Mouse (Mus musculus): ENCODE results near the gene Eef1b2.
"Not testable (repeated sequence)": the region's sequence is repeated elsewhere in the genome, so short reads cannot be mapped to it uniquely, and the experiment has no call there.

The Eef1b2 gene

DNA sequence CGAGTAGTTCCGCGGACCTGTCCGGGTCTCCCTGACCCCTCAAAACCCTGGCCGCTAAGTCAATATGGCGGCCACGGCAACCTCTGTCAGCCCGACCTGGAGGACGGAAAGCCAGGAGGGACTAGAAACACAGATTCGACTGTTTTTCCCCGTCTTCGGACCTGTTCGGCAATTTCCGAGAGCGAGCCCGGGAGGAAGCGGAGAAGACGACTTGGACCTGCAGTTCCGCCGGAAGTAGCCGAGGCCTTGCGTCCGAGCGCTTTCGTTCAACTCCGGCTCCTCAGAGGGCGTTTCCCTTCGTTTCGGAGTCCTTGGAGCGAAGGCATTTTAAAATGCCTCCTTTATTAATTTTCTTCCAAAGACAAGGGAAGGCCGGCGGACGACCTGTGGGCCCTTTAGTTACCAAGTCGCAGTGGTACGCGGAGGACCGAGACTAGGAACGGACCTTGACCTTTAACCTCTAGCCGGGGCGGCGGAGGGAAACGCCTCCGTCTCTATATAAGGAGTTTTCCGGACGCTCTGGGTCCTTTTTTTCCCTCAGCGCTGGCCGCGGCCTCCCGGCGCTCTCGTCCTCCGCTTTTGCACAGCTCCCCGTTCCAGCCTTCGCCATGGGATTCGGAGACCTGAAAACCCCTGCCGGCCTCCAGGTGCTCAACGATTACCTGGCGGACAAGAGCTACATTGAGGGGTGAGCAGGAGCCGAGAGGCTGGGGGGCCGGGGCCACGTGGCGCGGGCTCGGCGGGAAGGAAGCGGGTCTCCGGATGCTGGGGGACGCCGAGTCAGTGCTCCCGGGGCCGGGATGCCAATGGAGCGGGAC lies at the start of gene Eef1b2, which contains the start of gene Ndufs1:
Gene Eef1b2, plus strand, starts transcription at position 222 of the 818 bp plus-strand sequence.
Gene Ndufs1, minus strand, starts transcription at position 230 of the 818 bp plus-strand sequence.
- DNase-seq (ENCODE audit: inconsistent ontology term): peak; percentile 97

DNA sequence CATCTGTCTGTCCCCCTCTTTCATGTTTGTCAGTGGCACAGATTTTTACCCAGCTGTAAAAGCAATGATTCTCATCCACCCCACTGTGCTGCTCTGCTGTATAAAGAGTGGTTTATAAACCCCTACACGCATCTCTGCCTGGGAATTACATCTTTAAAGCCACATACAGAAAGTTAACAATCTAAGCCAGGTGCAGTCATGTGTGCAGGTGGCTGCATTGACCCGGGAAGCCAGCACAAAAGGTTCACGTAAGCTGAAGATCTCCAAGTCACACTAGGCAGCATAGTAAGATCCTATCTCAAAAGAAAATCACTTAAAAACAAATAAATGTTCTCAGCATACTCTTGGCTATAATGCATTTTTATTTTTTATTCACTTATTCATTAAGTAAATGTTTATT lies 47.4 kb upstream of the Eef1b2 start:
- peak; percentile 16 for DNase-seq (ENCODE audit: inconsistent ontology term)

DNA sequence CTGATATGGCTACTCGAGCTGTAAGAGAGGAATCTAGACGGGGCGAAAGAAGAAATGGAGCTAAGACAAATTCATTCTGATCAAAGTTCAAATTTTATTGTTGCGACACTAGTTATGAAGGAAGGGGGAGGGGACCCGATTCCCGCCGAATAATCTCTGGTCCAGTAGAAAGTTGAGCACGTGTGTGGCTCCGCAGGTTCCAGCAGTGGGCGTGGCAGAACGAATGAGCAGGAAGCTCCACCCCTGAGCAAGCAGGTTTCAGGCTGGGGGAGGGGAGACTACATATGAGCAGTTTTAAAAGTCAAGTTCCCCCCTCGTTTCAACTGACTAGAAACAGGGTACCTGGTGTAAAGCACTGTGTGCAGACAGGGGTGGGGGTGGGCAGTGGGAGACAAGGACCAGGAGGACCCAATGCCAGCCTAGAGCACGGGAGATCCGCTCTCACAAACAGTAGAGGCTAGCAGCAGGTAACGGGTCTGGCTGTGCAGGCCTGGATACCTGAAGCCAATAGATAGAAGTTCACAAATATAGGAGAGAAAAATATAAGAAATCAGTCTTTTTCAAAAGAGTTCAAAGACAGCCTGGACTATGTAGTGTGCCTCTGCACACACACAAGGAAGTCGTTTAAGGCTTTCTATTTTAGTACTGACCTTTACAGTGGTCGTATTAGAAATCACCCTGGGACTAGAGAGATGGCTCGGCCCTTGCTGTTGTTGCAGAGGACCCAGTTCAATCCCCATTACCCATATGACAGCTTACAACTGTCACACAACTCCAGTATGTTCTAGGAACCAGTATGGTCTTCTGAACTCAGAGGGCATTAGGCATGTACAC lies 46.6 kb upstream of the Eef1b2 start:
- no peak for DNase-seq (ENCODE audit: inconsistent ontology term)

DNA sequence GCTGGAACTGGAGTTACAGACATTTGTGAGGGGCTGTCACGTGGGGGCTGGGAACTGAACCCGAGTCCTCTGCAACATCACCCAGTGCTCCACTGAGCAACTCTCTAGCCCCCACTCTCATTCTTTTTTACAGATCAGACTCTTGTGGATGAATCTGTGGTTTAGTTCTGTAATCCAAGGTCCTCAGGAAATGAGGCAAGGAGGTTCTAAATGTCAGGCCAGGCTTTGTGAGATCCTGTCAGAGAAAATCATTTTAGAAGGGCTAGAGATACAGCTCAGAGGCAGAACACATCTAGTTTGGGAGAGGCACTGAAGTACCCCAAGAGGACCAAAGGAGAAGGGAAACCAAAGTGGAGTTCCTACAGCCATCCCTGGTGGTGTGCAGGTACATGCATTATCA lies 45.7 kb upstream of the Eef1b2 start:
- DNase-seq (ENCODE audit: inconsistent ontology term): no peak

DNA sequence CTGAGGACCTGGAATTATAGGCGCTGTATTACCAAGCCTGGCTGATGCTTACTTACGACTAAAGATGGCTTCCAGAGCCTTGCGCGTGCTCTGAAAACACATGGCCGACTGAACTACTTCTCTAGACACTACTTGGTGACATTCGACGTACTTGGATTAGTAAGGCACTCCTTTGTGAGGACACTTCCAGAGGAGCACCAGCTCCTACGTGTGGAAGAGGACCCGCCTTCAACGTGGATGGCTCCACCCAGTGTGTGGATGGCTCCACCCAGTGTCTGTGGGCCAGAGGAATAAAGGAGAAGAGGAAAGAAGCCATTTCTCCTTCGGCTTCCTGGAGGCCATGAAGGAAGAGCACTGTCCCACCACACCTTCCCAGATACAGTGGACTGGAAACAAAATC lies 44.9 kb upstream of the Eef1b2 start:
- DNase-seq (ENCODE audit: inconsistent ontology term): no peak

DNA sequence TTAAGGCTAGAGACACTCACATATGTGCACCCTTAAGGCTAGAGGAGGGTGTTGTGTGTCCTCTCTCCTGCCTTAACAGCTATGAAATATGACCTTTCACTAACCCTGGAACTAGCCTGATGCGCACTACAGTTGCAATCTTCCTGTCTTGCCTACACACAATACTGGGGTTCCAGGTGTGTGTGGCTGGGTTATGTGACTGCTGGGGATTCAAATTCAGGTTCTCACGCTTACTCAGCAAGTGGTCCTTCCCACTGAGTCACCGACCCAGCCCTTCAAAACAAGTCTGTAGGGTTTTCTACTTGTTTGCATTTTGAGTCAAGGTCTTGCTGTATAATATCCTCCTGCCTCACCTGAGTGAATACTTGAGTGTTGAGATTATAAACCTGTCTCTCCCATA lies 42.1 kb upstream of the Eef1b2 start:
- DNase-seq (ENCODE audit: inconsistent ontology term): no peak

DNA sequence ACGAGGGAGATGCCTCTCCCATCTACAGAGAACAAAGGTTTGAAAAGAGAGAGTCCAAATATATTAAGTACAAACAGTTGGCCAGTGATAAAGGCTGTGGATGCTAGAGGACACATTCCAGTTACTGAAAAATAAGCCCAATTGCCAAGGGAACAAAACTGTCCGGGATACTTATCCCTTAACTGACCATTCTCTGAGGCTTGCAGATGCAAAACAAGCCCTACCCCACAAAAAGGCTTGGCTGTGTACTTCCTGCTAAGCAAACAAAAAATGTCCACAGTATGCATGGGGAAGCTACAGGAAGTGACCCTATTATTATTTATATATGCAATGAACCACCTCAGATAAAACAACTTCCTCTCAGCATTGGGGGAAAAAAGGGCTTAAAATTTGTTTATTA lies 38.7 kb upstream of the Eef1b2 start:
- no peak for DNase-seq (ENCODE audit: inconsistent ontology term)

DNA sequence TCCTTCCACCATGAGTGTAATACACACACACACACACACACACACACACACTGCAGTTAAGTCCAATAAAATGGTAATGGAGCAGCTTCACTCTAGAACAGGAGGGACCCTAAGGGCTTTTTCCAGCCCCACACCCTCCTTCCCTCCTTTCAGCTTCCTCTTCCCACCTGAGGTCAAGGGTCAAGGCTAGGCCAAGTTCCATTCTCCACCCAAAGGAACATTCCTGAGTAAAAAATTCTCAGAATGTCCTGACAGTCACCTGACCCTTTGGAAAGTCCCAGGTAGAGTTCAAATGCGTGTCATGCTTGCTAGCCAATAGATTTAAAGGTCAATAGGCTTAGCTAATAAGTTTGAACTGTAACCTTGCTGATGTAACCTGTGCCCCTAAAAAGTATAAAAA lies 38.0 kb upstream of the Eef1b2 start:
- DNase-seq (ENCODE audit: inconsistent ontology term): not testable (repeated sequence)

DNA sequence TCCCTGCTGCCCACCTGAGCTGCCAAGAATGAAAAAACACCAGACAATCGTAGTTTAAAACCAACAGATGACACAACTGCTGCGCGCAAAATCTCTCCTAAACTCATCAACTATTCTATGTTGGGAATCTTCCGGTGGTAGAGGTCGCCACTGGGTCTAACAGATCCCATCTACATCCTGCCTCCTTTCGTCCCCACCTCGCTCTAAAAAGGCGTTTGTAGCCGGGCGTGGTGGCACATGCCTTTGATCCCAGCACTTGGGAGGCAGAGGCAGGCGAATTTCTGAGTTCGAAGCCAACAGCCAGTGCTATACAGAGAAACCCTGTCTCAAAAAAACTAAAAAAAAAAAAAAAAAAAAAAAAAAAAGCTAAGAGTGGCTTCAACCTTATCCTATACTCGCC lies 36.4 kb upstream of the Eef1b2 start:
- DNase-seq (ENCODE audit: inconsistent ontology term): no peak

DNA sequence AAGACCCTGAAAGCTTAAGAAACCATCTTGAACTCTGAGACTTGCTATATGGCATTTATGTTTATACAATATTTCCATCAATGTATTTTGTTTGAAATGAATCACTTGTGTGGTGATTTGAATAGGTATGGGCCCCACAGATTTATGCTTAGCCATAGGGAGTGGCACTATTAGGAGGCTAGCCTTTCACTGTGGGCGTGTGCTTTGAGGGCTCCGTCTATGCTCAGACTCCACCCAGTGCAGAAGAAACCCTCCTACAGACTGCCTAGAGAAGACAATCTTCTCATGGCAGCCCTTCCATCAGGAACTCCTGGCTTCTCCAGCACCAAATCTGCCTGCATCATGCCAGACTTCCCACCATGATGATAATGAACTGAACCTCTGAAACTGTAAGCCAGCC lies 8.0 kb upstream of the Eef1b2 start:
- no peak for DNase-seq (ENCODE audit: inconsistent ontology term)

DNA sequence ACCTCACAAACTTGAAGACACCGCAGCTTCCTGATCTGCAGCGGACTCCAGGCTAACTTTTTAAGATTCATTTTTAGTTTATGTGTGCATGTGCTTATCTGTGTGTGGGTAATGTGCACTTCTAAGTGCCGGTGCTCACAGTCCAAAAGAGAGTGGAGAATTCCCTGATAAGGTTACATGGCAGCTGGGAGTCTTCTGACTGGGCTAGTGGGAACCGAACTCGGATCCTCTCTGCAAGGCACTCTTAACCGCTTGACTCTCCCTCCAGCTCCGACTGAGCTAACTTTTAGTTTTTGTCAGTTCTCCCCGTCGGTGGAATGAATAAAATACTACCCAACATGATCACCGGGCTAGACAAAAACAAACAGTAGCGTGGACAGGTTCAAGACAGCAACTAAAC lies 772 bp upstream of the Eef1b2 start:
- no peak for DNase-seq (ENCODE audit: inconsistent ontology term)

DNA sequence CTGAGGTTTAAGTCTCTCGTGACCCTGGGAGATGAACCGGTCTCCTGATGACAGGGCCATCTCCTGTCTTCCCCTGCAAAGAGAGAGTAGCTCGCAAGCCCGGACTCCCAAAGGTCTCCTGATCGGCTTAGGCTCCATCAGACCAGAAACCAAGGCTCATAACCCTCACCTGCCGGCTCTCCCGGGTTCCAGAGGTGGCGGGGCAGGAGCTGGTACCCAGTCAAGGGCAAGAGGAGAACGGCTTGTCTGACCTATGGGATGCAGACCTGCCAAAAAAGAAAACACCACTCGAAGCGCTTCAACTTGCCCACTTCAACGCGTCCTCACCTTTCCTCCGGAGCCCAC lies 394 bp upstream of the Eef1b2 start:
- DNase-seq (ENCODE audit: inconsistent ontology term): no peak

DNA sequence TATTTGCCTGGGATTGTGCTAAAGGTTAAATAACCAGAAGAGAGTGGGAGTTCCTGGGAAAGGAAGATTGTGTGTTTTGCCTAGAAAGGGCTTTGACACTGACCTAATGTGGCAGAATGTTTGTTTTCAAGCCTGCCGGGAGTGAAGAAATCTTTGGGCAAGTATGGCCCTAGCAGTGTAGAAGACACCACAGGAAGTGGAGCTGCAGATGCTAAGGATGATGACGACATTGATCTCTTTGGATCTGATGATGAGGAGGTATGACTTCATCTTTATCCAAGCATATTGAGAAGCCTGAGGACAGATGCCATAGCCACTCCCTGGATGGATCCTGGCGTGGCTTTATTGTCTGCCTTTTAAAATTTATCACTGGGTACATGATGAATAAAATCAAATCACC lies 1.7 kb downstream of the Eef1b2 start:
- no peak for DNase-seq (ENCODE audit: inconsistent ontology term)

DNA sequence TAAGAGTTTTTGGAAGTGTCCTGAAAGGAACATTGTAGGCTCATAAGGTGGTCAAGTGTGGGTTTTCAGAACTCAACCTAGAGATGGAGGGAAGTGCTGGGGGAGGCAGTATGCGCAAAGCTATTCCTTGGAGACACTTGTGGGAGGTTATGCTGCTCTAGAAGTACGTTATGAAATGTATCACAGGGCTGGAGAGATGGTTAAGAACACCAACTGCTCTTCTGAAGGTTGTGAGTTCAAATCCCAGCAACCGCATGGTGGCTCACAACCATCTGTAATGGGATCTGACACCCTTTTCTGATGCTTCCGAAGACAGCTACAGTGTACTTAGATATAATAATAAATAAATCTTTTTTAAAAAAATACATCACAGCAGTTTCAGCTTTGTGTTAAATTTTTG lies 3.5 kb downstream of the Eef1b2 start:
- DNase-seq (ENCODE audit: inconsistent ontology term): no peak

DNA sequence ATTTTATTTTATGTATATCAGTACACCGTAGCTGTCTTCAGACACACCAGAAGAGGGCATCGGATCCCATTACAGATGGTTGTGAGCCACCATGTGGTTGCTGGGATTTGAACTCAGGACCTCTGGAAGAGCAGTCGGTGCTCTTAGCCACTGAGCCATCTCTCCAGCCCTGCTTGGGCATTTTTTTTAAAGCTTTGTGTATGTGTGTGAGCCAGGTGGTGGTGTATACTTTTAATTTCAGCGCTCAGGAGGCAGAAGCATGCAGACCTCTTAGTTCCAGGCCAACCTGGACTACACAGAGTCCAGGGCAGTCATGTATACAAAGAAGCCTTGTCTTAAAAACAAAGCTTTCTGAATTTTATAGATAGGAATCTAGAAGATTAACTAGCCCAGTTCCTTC lies 4.0 kb downstream of the Eef1b2 start:
- not testable (repeated sequence) for DNase-seq (ENCODE audit: inconsistent ontology term)

DNA sequence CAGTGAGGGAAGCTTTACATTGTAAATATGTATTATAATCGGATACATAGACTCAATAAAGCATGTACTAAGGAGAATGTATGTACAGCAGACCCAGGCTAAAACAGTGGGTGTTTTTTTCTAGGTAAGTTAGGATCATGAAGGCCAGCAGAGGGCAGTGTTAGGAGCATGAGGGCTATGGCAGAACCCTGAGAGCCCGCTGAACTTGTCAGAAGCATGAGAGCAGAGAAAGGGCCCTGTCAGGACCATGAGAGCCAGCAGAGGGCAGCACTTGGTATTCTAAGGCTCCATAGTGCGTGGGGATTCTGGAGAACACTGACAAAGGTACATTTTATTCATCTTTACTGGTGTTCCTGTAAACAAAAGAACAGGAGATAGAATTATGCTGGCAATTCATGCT lies 4.4 kb downstream of the Eef1b2 start:
- DNase-seq (ENCODE audit: inconsistent ontology term): peak; percentile 83

DNA sequence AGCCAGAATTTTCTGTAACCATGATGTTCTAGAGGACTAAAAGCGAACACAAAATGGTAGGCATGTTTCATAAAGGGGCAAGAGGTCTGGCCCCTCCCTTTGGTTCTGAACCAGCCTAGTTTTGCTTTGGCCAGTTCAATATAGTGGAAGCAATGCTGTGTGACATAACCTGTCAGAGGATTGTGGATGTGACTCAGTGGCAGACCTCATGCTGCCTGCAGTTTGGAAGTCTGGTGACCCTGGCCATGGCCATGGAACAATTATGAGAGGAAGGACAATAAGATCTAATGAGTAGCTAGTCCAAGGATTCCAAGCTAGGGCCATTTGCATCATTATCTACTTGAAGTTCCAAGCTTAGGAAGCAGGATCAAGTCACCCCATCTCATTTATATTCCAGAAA lies 4.9 kb downstream of the Eef1b2 start:
- no peak for DNase-seq (ENCODE audit: inconsistent ontology term)

DNA sequence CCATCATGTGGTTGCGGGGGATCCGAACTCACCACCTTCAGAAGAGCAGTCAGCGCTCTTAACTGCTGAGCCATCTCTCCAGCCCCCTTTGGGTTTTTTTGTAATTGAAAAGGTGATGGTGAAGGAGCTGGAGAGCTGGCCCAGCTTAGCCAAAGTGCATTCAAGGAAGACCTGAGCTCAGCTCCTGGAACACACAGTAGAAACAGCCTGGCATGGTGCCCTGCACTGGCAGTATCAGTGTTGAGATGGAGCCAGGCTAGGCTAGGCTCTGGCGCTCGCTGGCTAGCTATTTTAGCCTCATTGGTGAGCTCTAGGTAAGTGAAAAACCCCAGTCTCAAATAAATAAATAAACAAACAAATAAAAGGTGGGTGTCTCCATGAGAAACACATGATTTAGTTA lies 5.6 kb downstream of the Eef1b2 start:
- DNase-seq (ENCODE audit: inconsistent ontology term): no peak

DNA sequence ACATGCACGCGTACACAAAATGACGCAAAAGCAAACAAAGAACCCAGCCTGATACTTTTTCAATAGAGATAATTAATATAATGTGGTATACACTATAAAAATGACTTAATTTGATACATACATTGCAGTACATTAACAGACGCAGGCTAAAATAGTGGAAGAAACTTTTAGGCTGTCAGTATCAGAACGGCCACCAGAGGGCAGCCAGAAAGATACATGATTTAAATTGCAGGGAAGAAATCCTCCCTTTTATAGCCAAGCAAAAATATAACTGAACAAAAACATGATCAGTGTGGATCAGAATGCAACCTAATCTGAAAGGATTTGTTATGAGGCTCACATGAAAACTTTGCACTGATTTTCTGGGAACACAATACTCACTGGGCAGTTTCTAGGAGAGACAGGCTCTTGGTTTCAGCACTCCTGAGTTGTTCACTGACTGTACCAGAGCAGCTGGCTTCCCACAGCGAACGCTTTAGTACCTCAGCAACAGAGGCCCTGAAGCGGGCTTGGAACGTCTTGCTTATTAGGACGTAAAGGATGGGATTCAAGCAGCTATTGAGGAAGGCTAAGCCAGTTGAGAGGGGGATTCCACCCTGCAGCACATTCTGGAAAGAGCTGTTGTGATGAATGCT lies 6.1 kb downstream of the Eef1b2 start:
- no peak for DNase-seq (ENCODE audit: inconsistent ontology term)

DNA sequence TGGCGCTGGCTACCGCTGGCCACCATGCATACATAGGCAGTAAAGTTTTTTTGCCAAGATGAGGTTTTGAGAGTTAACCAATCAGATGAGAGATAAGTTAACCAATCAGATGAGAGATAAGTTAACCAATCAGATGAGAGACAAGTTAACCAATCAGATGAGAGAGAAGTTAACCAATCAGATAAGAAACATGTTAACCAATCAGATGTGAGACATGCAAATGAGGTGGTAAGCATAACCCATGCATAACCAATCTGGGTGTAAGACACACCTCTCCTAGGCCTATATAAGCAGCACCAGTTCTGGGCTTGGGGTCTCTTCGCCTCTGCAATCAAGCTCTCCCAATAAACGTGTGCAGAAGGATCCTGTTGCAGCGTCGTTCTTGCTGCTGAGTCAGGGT lies 8.8 kb downstream of the Eef1b2 start:
- DNase-seq (ENCODE audit: inconsistent ontology term): not testable (repeated sequence)

DNA sequence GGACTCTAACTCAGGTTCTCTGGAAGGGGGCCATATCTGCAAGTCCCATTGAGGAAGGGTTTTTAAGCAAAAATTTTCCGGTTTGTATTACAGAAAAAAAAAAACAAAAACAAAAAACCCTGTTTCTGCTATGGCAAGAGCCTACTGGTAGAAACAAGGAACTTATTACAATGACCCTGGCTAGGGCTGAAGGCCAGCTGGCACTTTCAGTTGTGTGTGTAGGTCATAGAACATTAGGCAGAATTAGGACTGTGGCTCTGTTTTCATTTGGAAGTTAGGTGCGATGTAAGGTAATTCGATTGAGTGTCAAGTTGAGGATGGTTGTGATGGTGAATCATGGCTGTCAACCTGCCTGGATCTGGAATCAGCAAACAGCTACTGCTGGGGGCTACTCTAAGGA lies 11.9 kb downstream of the Eef1b2 start:
- no peak for DNase-seq (ENCODE audit: inconsistent ontology term)

DNA sequence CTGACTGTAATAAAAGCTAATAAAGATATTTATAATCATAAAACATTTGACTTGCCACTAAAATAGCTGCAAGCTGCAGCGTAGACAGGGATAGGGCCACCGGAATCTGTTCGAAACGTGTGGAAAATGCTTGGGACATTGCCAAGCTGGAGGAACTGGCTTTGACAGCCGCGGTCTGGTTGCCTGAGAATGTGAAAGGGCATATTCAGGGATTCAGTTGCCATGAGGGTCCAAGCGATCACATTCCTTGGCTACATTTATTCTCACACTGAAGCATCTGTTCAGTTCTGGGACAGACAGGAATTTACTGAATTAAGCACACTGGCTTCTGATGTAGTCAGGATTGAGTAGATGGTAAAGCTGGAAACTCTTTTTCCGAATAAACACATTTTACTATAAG lies 14.2 kb downstream of the Eef1b2 start:
- DNase-seq (ENCODE audit: inconsistent ontology term): peak; percentile 19

Data from Muller cell, postnatal 12 days (primary cell).